ENCODE assay signal across 8 mouse cellular contexts in the genomic region with DNA sequence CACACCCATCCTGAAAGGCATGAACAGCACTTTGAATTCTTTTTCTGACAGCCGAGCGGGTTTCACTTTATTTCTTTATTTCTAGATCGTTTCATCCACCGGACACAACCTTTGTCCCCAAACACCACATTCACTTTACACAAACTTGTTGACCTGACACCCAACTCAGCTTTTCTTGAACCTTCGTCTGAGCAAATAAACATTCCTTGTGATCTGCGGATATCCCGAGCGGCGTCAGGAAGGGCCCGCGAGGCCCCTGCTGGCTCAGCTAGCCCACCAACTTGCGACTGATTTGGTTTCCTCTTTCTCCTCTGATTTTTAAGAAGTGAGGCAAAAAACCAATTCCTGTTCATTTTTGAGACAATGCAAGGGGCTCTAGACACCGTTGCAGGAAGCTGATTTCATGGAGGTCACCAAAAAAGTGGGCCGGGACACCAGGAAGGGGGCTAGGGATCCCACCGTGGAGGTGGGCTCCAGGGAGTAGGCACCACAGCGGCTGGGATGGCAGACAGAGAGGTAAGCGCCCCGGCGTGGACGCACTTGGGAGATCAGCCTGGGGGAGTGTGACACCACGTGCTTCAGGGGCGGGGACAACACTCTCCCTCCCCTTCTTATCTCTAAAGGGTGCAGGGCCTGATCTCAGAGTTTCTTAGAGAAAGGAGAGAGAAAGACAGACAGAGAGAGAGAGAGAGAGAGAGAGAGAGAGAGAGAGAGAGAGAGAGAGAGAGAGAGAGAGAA. TPM values are rescaled to one million over a fixed set of nuclear protein-coding genes. Genes with fewer than 3 reads are reported as not detected.
DNase-seq lines count a peak whose midpoint lies in the region; ATAC-seq lines count a peak whose summit lies in the region.

A gene (plus strand): TSS at position 264 of the 738 bp plus-strand sequence.

- H3K36me3 ChIP-seq in intestine, embryonic 14.5 days (ENCODE audit: control insufficient read depth, insufficient read depth, low read length) = no peaks in the 10 kb centered on the region

- H3K4me2 ChIP-seq in intestine, embryonic 14.5 days (ENCODE audit: low read length) = peak within 1 kb of the TSS; percentile 96

- peak; percentile 89 for DNase-seq in adrenal gland, postnatal 10 days
- peak; percentile 87 for DNase-seq in embryo, embryonic 9.5 days (ENCODE audit: extremely low spot score)
- peak; percentile 27 to 47 for DNase-seq in gastrocnemius, postnatal 36 days
- peak; percentile 88 for DNase-seq in intestine, embryonic 14.5 days (ENCODE audit: low spot score)
- DNase-seq in left cerebral cortex, postnatal 25 days (ENCODE audit: low spot score in 2 of 2) = peak; percentile 43 to 55
- DNase-seq in right cerebral cortex, postnatal 14 days = peak; percentile 48
- DNase-seq in urinary bladder, postnatal 25 days (ENCODE audit: low spot score) = peak; percentile 65

- peak within 1 kb of the TSS; percentile 45 for H3K4me3 ChIP-seq in intestine, embryonic 14.5 days (ENCODE audit: low read depth, low read length)

- H3K27ac ChIP-seq in intestine, embryonic 14.5 days (ENCODE audit: low read depth) = peak within 1 kb of the TSS; percentile 28

- H3K4me1 ChIP-seq in intestine, embryonic 14.5 days (replicated peaks; ENCODE audit: control insufficient read depth, insufficient read depth, low read length) = peaks cover 6% of the 10 kb centered on the region

- no peaks in the 10 kb centered on the region for H3K27me3 ChIP-seq in intestine, embryonic 14.5 days (replicated peaks; ENCODE audit: control insufficient read depth, insufficient read depth, low read length)

- H3K9ac ChIP-seq in intestine, embryonic 14.5 days (ENCODE audit: low read length) = peak within 1 kb of the TSS; percentile 55

- intact Hi-C loops in gastrocnemius, postnatal 36 days (cut with DNase I) = no loop called here
- intact Hi-C loops in left cerebral cortex, postnatal 25 days (cut with DNase I) = no loop called here

- H3K9me3 ChIP-seq in intestine, embryonic 14.5 days (ENCODE audit: control insufficient read depth, low read length) = no peaks in the 10 kb centered on the region

- 6% methylated on average over 22 of the region's 22 CpGs for WGBS in intestine, embryonic 14.5 days

- ATAC-seq in intestine, embryonic 14.5 days (replicated peaks; ENCODE audit: low FRiP score, low TSS enrichment, low read depth) = peak; percentile 95
- peak; percentile 91 for ATAC-seq in megakaryocyte-erythroid progenitor cell, adult 5-6 weeks (replicated peaks; ENCODE audit: low FRiP score, low TSS enrichment, poor library complexity, severe bottlenecking)

RNA-seq across cellular contexts. Expression of the gene that starts here (rescaled TPM):
- total RNA-seq in adrenal gland, postnatal 10 days (2021) = 1 to 10 TPM; 6.7 to 8.9 TPM
- total RNA-seq in gastrocnemius, postnatal 36 days (2021) = under 1 TPM; 0.76 to 0.99 TPM
- polyA plus RNA-seq in intestine, embryonic 14.5 days (2014; fragmentation: Nextera tagmentation; extraction: Ambion mirVana) = 16.4 and 17.7 TPM in 2 replicates
- total RNA-seq in left cerebral cortex, postnatal 25 days (2021) = 1 to 10 TPM; 3.5 to 3.9 TPM
- total RNA-seq in megakaryocyte-erythroid progenitor cell, adult 5-6 weeks (2014; fragmentation: Nextera tagmentation) = 22.9 and 31.0 TPM in 2 replicates
- 25.0 and 39.1 TPM in 2 replicates for total RNA-seq in megakaryocyte-erythroid progenitor cell, adult 5-6 weeks (2017)

Comparison
In these comparisons a context has a peak if more than half of its experiments do, and no peak if none do; other contexts are left out.
1. Peak in every context shown above with its lines: DNase-seq, ATAC-seq, H3K4me3 ChIP-seq and H3K27ac ChIP-seq.
2. Peak in DNase-seq in gastrocnemius, postnatal 36 days; RNA of the gene not detected or under 1 TPM.
3. DNase-seq: peak in every context shown above with its lines; median percentile 89 in adrenal gland, postnatal 10 days; 88 in intestine, embryonic 14.5 days; 87 in embryo, embryonic 9.5 days; 65 in urinary bladder, postnatal 25 days; 49 in left cerebral cortex, postnatal 25 days; 48 in right cerebral cortex, postnatal 14 days; 37 in gastrocnemius, postnatal 36 days.